Mouse (Mus musculus) testis, adult 2 months (tissue): ENCODE measurements around the gene Lmx1a. TPM values are rescaled to one million over a fixed set of nuclear protein-coding genes. Genes with fewer than 3 reads are reported as not detected.

Experiments used
- H3K27ac ChIP-seq: fragments of 200-500 bp; 2 replicates; pipeline ENCODE4 v1.5.1; 2012; ENCODE audit warnings: low read depth, low read length; ENCODE audit not compliant: control insufficient read depth, insufficient read depth
- H3K27me3 ChIP-seq: fragments of 200-500 bp; 2 replicates; pipeline ENCODE4 v1.6.1; 2012; ENCODE audit warnings: mild to moderate bottlenecking, low read length, moderate library complexity; ENCODE audit not compliant: control insufficient read depth, insufficient read depth
- H3K36me3 ChIP-seq: fragments of 200-500 bp; 2 replicates; pipeline ENCODE4 v1.6.1; 2012; ENCODE audit warnings: mild to moderate bottlenecking, low read length; ENCODE audit not compliant: control insufficient read depth, insufficient read depth
- H3K4me1 ChIP-seq: fragments of 200-500 bp; 2 replicates; pipeline ENCODE4 v1.6.1; 2012; ENCODE audit warnings: low read length; ENCODE audit not compliant: control insufficient read depth, insufficient read depth
- H3K4me3 ChIP-seq: fragments of 200-500 bp; 2 replicates; pipeline ENCODE4 v1.5.1; 2012; ENCODE audit warnings: low read depth, mild to moderate bottlenecking, low read length, moderate library complexity, mixed read lengths; ENCODE audit not compliant: control insufficient read depth
- CTCF ChIP-seq: fragments of 200-500 bp; IDR thresholded peaks from 2 replicates; pipeline ENCODE4 v1.5.1; 2012; ENCODE audit warnings: low read depth, mild to moderate bottlenecking, inconsistent platforms, low read length, moderate library complexity; ENCODE audit not compliant: control insufficient read depth, insufficient read depth, insufficient replicate concordance
- POLR2A ChIP-seq: fragments of 200-500 bp; IDR thresholded peaks from 2 replicates; pipeline ENCODE4 v1.6.1; 2012; ENCODE audit warnings: low read depth, mild to moderate bottlenecking, inconsistent platforms, low read length, moderate library complexity; ENCODE audit not compliant: control insufficient read depth
- polyA plus RNA-seq: library from polyadenylated mRNA; depleted of rRNA; stranded (reverse); fragments of >200 nt; gene quantifications from 2 replicates; pipeline ENCODE4 v1.2.3, GENCODE M21; 2012

The Lmx1a gene
- polyA plus RNA-seq, 1 experiment, result 0.06 TPM

DNA sequence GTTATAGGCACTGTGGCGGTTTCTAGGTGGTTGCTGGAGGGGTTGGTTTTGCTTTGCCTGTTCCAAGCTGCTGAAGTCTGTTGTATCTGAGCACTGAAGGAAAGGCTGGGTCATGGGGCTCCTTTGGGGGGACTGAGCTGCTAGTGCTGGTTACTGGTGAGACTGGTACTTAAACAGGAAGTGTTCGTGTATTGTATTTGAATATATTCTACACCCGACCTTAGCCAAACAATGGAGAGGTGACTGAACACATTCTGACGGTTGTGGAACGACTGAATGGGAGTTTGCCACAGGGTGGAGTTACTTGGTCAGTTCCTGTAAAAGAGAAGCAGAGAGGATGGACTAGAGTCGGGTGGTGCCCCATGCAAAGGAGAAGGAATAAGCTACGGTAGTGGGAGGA, 115.8 kb downstream of the Lmx1a start:
- Histone ChIP-seq H3K27ac (no peak overlapping the region), H3K4me3 (no peak overlapping the region), H3K4me1 (peaks cover 7% of the 10 kb centered on the region; the same call in 1 of the 2 replicates), H3K36me3 (no peaks in the 10 kb centered on the region), H3K27me3 (no peaks in the 10 kb centered on the region)
- TF ChIP-seq POLR2A (no peak), CTCF (no peak)

DNA sequence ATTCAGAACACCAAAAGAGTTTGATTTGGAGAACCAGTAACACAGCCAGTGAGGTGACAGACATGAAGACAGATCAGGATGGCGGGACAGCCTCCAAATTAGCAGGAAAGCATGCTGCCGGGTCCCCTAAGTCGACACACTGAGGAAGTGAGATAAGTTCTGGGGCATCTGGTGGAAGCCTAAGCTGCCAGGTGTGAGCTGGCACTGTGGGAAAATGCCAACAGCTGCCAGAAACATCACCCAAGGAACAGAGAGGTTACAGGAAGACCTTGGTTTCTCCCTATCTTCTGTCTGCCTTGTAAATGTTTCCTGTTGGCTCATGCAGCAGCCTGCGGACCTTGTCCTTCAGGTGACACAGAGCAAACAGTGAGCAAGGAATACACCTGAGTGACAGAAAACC, 122.1 kb downstream of the Lmx1a start:
- no peak for TF ChIP-seq POLR2A
- TF ChIP-seq CTCF, result no peak
- Histone ChIP-seq H3K27me3 (no peaks in the 10 kb centered on the region), H3K36me3 (no peaks in the 10 kb centered on the region), H3K27ac (no peak overlapping the region), H3K4me1 (no peaks in the 10 kb centered on the region), H3K4me3 (no peak overlapping the region)

DNA sequence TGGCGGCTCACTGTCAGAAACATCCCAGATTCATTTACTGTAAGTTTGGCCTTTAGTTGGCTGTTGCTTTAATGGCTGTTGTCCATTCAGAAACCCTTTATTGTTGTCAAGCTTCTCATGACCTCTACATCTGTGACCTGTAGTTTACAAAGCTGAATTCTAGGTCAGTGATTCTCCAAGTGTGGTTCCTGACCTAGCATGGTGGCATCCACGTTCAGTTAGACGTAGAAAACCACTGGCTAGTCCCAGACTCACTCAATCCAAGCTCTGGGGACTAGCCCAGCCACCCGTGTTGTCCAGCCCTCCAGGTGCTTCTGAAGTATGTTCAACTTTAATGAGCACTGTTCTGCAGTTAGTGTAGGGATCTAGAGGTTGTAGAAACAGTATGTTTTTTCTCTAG, 126.1 kb downstream of the Lmx1a start:
- Histone ChIP-seq H3K4me3 (no peak overlapping the region), H3K27ac (no peak overlapping the region), H3K4me1 (no peaks in the 10 kb centered on the region; the same call in 1 of the 2 replicates), H3K27me3 (no peaks in the 10 kb centered on the region), H3K36me3 (no peaks in the 10 kb centered on the region)
- TF ChIP-seq POLR2A, result no peak
- no peak for TF ChIP-seq CTCF

- Histone ChIP-seq H3K36me3 (no peaks in the 10 kb centered on the region), H3K4me3 (no peak overlapping the region), H3K27ac (no peak overlapping the region), H3K4me1 (no peaks in the 10 kb centered on the region; the same call in 1 of the 2 replicates), H3K27me3 (no peaks in the 10 kb centered on the region)
- TF ChIP-seq CTCF (no peak), POLR2A (no peak)
These were observed 128.0 kb downstream of the Lmx1a start for GRCm38 (mm10) chr1:167817028-167817427.

DNA sequence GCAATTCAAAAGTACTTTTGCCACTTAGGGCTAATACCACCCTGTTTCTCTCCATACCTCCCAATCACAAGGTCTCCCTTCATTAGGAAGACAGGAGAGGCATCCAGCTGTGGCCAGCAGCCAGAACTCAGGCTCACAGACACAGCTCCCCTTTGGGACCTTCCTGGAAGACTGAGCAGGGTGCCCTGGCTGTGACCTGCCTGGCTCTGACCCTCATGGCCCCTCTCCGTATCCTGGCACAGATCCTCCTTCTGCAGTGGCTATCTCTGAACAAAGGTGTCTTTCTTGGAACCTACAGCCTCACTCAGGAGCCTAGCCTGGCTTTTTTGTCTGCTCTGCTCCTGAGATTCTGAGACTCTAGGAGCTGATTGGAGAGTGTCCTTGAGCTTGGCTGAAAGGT, 128.6 kb downstream of the Lmx1a start:
- no peaks in the 10 kb centered on the region for H3K27me3 ChIP-seq
- H3K27ac ChIP-seq, result no peak overlapping the region
- H3K4me1 ChIP-seq, result no peaks in the 10 kb centered on the region; the same call in 1 of the 2 replicates
- no peak overlapping the region for H3K4me3 ChIP-seq
- no peaks in the 10 kb centered on the region for H3K36me3 ChIP-seq
- no peak for TF ChIP-seq POLR2A
- TF ChIP-seq CTCF, result no peak

- no peak overlapping the region for H3K4me3 ChIP-seq
- no peaks in the 10 kb centered on the region for H3K27me3 ChIP-seq
- no peak overlapping the region for H3K27ac ChIP-seq
- no peaks in the 10 kb centered on the region; the same call in 1 of the 2 replicates for H3K4me1 ChIP-seq
- H3K36me3 ChIP-seq, result no peaks in the 10 kb centered on the region
- no peak for TF ChIP-seq CTCF
- TF ChIP-seq POLR2A, result no peak
These were observed 131.0 kb downstream of the Lmx1a start for GRCm38 (mm10) chr1:167820031-167820430.

DNA sequence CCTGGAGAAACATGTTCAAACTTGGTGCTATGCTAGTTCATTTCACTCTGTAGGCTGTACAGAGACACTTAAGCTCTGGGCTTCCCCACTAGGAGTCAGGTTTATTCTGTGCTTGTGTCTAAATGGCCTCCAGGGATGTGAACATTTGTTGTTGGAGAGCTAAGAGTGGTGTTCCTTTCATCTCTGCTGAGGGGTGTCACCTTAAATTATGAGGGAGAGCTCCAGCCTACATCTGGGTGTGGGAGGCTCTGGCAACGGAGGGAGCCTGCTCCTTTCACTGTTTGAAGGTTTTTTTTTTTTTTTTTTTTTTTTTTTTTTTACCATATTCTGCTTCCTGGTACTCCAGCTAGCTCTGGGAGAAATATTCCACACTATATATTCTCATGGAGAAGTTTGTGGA, 132.1 kb downstream of the Lmx1a start:
- Histone ChIP-seq H3K4me1 (no peaks in the 10 kb centered on the region; the same call in 1 of the 2 replicates), H3K27me3 (no peaks in the 10 kb centered on the region), H3K36me3 (no peaks in the 10 kb centered on the region), H3K4me3 (no peak overlapping the region), H3K27ac (no peak overlapping the region)
- TF ChIP-seq POLR2A, result no peak
- TF ChIP-seq CTCF, result no peak

DNA sequence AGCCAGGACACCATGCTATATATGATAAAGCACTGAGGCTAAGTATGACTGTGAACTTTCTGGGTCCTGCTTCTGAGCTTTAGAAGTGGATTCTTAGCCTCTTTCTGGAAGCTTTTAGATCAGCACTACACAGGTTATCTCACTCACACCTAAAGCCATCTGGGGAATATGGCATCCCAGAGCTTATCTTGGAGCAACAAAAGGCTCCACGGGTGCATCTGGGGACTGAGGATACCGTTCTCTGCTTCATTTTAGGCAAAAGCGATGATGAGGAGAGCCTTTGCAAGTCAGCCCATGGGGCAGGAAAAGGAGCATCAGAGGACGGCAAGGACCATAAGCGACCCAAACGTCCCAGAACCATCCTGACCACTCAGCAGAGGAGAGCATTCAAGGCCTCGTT, 141.3 kb downstream of the Lmx1a start:
- Histone ChIP-seq H3K36me3 (no peaks in the 10 kb centered on the region), H3K4me3 (no peak overlapping the region), H3K4me1 (no peaks in the 10 kb centered on the region), H3K27me3 (no peaks in the 10 kb centered on the region), H3K27ac (no peak overlapping the region)
- TF ChIP-seq POLR2A (no peak), CTCF (no peak)
